Mouse (Mus musculus) neural tube, embryonic 11.5 days (tissue): ENCODE data around the gene Tspan7. TPM values are rescaled to one million over a fixed set of nuclear protein-coding genes. Genes with fewer than 3 reads are reported as not detected.

ENCODE experiments used
- ATAC-seq: fragments of 200-750 bp; cut with Nextera tagmentation; 2 replicates; pipeline ENCODE4 v1.8.0; 2017; ENCODE audit warnings: moderate number of reproducible peaks, mild to moderate bottlenecking, moderate TSS enrichment, moderate library complexity; ENCODE audit not compliant: insufficient read depth, low FRiP score, low TSS enrichment
- DNase-seq: peaks from one replicate; pipeline ENCODE4 v3.0.0-alpha.2; 2015; ENCODE audit warnings: low spot score
- H3K27ac ChIP-seq: fragments of 300-500 bp; sonication (generic); 2 replicates; pipeline ENCODE4 v1.5.1; 2014; ENCODE audit warnings: low read depth, mild to moderate bottlenecking, low read length
- H3K27me3 ChIP-seq: fragments of 300-500 bp; sonication (generic); 2 replicates; pipeline ENCODE4 v1.6.1; 2014; ENCODE audit warnings: mild to moderate bottlenecking, low read length, mixed read lengths; ENCODE audit not compliant: control insufficient read depth, insufficient read depth
- H3K36me3 ChIP-seq: fragments of 300-500 bp; sonication (generic); 2 replicates; pipeline ENCODE4 v1.6.1; 2014; ENCODE audit warnings: mild to moderate bottlenecking, low read length, moderate library complexity, mixed read lengths; ENCODE audit not compliant: control insufficient read depth, insufficient read depth
- H3K4me1 ChIP-seq: fragments of 300-500 bp; sonication (generic); 2 replicates; pipeline ENCODE4 v1.6.1; 2014; ENCODE audit warnings: low read length, mixed read lengths; ENCODE audit not compliant: control insufficient read depth, insufficient read depth
- H3K4me2 ChIP-seq: fragments of 300-500 bp; sonication (generic); 2 replicates; pipeline ENCODE4 v1.6.1; 2014; ENCODE audit warnings: low read depth, mild to moderate bottlenecking, moderate library complexity
- H3K4me3 ChIP-seq: fragments of 300-500 bp; sonication (generic); 2 replicates; pipeline ENCODE4 v1.5.1; 2014; ENCODE audit warnings: low read depth, low read length
- H3K9ac ChIP-seq: fragments of 300-500 bp; sonication (generic); 2 replicates; pipeline ENCODE4 v1.6.1; 2014; ENCODE audit warnings: mild to moderate bottlenecking, low read length
- H3K9me3 ChIP-seq: fragments of 300-500 bp; sonication (generic); 2 replicates; pipeline ENCODE4 v1.6.1; 2016; ENCODE audit warnings: low read length; ENCODE audit not compliant: control insufficient read depth
- WGBS: fragments of 180-500 bp; shearing (Covaris S2); extraction: QIAGEN DNeasy Blood & Tissue Kit; methylation state at CpG from one replicate; pipeline ENCODE4 v1.1.7; 2014; 5-methylcytosine and 5-hydroxymethylcytosine counted together
- polyA plus RNA-seq: library from polyadenylated mRNA; unstranded; fragments of >200 nt; fragmentation: Nextera tagmentation; extraction: Ambion mirVana; gene quantifications from 2 replicates; pipeline ENCODE4 v1.2.1, GENCODE M21; 2014

Tspan7 gene
- polyA plus RNA-seq, 1 experiment from 2014 or later = 119 TPM

DNA sequence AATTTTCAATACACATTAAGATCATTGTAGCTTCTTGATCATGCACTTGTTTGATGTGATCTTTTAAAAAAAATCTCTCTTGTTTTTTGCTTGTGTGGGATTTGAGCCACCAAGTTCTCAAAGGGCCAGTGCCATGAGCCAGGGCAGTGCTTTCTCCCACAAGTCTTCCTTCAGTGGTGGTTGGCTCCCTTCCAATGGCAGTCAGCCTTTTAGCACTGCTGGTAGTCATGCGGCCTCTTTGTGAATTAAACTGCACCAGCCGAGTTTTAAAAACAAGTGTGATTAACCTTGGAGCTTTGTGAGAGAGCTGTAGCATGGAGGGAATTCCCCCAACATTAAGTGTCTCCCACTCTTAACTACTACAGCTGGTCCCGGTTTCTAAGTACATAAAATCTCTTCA is 89.6 kb downstream of the Tspan7 start:
- H3K4me2 ChIP-seq = no peak overlapping the region
- H3K36me3 ChIP-seq = no peaks in the 10 kb centered on the region
- WGBS = 64% methylated on average over 3 of the region's 3 CpGs
- H3K27me3 ChIP-seq = no peaks in the 10 kb centered on the region
- ATAC-seq (no peak), DNase-seq (no peak)
- no peaks in the 10 kb centered on the region for H3K9me3 ChIP-seq
- no peak overlapping the region for H3K9ac ChIP-seq
- H3K27ac ChIP-seq = no peak overlapping the region
- no peaks in the 10 kb centered on the region for H3K4me1 ChIP-seq
- H3K4me3 ChIP-seq = no peak overlapping the region

DNA sequence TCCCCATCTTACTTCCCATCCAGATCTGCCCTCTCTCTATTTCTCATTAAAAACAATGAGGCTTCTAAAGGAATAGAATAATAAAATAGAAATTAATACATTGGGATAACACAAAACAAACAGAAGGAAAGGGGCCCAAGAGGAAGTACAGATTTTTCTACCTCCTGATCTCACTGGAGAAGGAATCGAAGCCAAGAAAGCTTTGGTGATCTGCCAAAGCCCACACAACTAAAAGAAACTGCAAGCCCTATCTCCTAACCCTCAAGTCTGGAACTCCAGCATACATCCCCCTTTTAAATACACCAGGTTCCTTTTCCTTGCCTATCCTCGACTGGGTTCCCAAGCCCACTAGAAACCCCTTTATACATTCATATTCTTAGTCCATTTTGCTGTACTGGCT is 90.4 kb downstream of the Tspan7 start:
- Histone ChIP-seq H3K27ac (no peak overlapping the region), H3K9ac (no peak overlapping the region), H3K36me3 (no peaks in the 10 kb centered on the region), H3K4me1 (no peaks in the 10 kb centered on the region), H3K4me3 (no peak overlapping the region), H3K27me3 (no peaks in the 10 kb centered on the region), H3K9me3 (no peaks in the 10 kb centered on the region), H3K4me2 (no peak overlapping the region)
- DNase-seq (no peak), ATAC-seq (no peak)
- 90% methylated on average over 2 of the region's 2 CpGs for WGBS

DNA sequence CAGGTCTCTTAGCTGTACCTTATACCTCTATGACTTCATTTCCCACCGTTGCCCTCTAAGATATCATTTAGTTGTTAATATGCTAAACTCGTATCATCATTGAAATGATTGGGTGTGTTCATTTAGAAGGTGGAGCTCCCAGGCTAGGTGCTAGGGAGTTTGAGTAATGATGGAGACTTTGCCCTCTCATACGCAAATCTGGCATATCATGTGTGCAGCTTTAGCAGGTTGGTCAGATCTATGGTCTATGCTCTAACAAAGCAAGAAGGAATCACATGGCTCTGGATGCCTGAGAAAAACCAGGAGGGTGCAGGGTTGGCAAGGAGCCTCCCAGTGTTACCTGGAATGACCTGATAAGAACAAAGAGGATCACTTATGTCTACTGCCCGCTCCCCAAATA is 91.4 kb downstream of the Tspan7 start:
- Histone ChIP-seq H3K27me3 (no peaks in the 10 kb centered on the region), H3K4me3 (no peak overlapping the region), H3K4me1 (no peaks in the 10 kb centered on the region), H3K4me2 (no peak overlapping the region), H3K27ac (no peak overlapping the region), H3K9me3 (no peaks in the 10 kb centered on the region), H3K36me3 (no peaks in the 10 kb centered on the region), H3K9ac (no peak overlapping the region)
- ATAC-seq = no peak
- no peak for DNase-seq
- WGBS = 84% methylated on average over 4 of the region's 4 CpGs

GRCm38 (mm10) chrX:10577356-10577755 is 92.4 kb downstream of the Tspan7 start:
- Histone ChIP-seq H3K9me3 (no peaks in the 10 kb centered on the region), H3K27me3 (no peaks in the 10 kb centered on the region), H3K4me1 (no peaks in the 10 kb centered on the region), H3K4me3 (no peak overlapping the region), H3K27ac (no peak overlapping the region), H3K4me2 (no peak overlapping the region), H3K9ac (no peak overlapping the region), H3K36me3 (no peaks in the 10 kb centered on the region)
- DNase-seq (no peak), ATAC-seq (no peak)
- WGBS = 22% methylated on average over 1 of the region's 1 CpGs

DNA sequence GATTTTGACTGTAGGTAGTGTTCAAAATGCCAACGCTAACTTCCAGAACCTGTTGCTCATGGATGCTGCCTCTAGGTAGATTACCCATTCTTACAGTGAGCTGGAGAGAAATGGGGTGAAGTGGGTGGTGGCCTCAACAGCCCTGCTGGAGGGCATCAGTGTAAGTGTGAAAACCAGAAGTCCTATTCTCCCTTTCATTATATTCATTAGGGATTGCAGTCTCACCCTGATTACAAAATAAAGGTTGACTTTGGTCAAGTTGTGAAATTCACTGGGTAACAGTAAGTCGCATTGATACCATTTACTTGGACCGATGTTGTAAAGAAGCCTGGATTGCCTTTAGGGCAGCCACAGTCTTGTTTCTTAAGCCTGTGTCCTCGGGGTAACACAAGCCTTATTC is 97.8 kb downstream of the Tspan7 start:
- H3K9me3 ChIP-seq = no peaks in the 10 kb centered on the region
- DNase-seq = no peak
- no peak overlapping the region for H3K4me2 ChIP-seq
- no peak overlapping the region for H3K9ac ChIP-seq
- no peak overlapping the region for H3K4me3 ChIP-seq
- no peaks in the 10 kb centered on the region for H3K36me3 ChIP-seq
- no peak for ATAC-seq
- no peaks in the 10 kb centered on the region for H3K27me3 ChIP-seq
- no peak overlapping the region for H3K27ac ChIP-seq
- H3K4me1 ChIP-seq = no peaks in the 10 kb centered on the region
- WGBS = 82% methylated on average over 4 of the region's 4 CpGs

- no peak for ATAC-seq
Measured at GRCm38 (mm10) chrX:10592244-10592643, 107.3 kb downstream of the Tspan7 start.

DNA sequence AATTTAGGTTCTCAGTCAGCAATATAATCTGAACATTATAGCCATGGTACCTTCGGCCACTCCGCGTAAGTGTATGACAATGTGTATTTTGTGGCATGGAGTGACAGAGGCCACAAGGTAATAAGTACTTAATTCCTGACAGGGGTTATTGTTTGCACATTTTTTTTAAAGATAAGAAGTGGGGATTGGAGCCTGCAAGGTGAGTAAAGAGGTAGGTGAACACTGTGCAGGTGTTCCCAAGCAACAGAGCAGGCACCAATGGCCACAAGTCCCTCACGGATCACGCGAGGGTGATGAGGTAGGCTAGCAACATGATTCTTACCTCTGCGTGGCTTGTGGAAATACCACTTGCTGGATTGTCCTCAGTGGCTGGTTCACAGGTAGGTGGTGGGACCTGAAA is 108.6 kb downstream of the Tspan7 start:
- no peaks in the 10 kb centered on the region for H3K36me3 ChIP-seq
- H3K9ac ChIP-seq = no peak overlapping the region
- ATAC-seq = no peak
- H3K4me1 ChIP-seq = no peaks in the 10 kb centered on the region
- no peak overlapping the region for H3K4me2 ChIP-seq
- no peaks in the 10 kb centered on the region for H3K9me3 ChIP-seq
- no peaks in the 10 kb centered on the region for H3K27me3 ChIP-seq
- no peak overlapping the region for H3K27ac ChIP-seq
- 96% methylated on average over 7 of the region's 7 CpGs for WGBS
- no peak overlapping the region for H3K4me3 ChIP-seq
- no peak for DNase-seq

More at GRCm38 (mm10) chrX:10592244-10592643, 107.3 kb downstream of the Tspan7 start:
- H3K9me3 ChIP-seq = no peaks in the 10 kb centered on the region
- H3K4me2 ChIP-seq = no peak overlapping the region
- WGBS = 65% methylated on average over 3 of the region's 3 CpGs
- H3K27ac ChIP-seq = no peak overlapping the region
- H3K36me3 ChIP-seq = no peaks in the 10 kb centered on the region
- H3K4me3 ChIP-seq = no peak overlapping the region
- H3K9ac ChIP-seq = no peak overlapping the region
- no peak for DNase-seq
- no peaks in the 10 kb centered on the region for H3K27me3 ChIP-seq
- H3K4me1 ChIP-seq = no peaks in the 10 kb centered on the region

DNA sequence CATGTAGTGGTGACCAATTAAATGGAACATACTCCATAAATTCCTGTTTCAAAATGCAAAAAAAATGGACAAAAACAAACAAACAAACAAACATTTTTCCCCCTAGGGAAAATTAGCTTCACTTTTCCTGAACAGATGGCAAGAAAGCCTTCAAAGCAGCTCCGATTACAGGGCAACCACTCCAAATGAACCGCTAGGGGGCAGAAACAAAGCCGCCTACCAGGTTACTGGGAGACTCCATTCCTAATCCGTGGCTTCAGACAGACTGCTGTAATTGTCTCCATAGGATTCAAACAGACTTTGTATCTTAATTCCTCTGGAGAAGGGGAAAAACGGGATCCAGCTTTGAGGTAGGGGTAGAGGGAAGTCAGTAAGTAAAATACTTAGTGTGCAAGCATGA is 132.2 kb downstream of the Tspan7 start:
- H3K27me3 ChIP-seq = no peaks in the 10 kb centered on the region
- H3K27ac ChIP-seq = no peak overlapping the region
- no peaks in the 10 kb centered on the region for H3K4me1 ChIP-seq
- WGBS = 13% methylated on average over 5 of the region's 5 CpGs
- DNase-seq = peak; percentile 15
- H3K4me2 ChIP-seq = no peak overlapping the region
- H3K9me3 ChIP-seq = no peaks in the 10 kb centered on the region
- H3K9ac ChIP-seq = no peak overlapping the region
- H3K4me3 ChIP-seq = no peak overlapping the region
- no peak for ATAC-seq
- no peaks in the 10 kb centered on the region for H3K36me3 ChIP-seq

DNA sequence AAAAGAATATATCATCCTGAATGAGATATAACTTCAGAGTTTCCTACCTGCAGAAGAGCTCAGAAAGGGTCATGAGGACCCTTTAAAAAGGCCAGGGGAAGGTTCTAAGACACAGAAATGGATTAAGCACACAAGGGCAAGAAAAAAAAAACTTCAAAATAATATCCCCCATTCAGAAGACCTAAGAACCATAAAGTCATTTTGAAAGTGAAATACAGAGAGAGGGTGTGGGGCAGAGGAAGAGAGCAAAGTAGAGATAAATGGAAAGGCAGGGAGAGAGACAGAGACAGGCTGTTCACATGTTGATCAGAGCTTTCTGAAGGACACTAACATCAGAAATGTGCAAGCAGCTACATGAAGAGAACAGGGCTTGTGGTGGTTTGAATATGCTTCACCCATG is 156.1 kb downstream of the Tspan7 start:
- DNase-seq = no peak

More for the DNA sequence above, 156.1 kb downstream of the Tspan7 start:
- Histone ChIP-seq H3K27me3 (no peaks in the 10 kb centered on the region), H3K4me3 (no peak overlapping the region), H3K27ac (no peak overlapping the region), H3K4me1 (no peaks in the 10 kb centered on the region), H3K9ac (no peak overlapping the region), H3K4me2 (no peak overlapping the region), H3K36me3 (no peaks in the 10 kb centered on the region), H3K9me3 (no peaks in the 10 kb centered on the region)
- no peak for ATAC-seq
